Mouse (Mus musculus) heart, postnatal 0 days (tissue): ENCODE data around the gene Pfn3. TPM values are rescaled to one million over a fixed set of nuclear protein-coding genes. Genes with fewer than 3 reads are reported as not detected.
A peak's percentile ranks its signal among the peaks of the same experiment; 100 is the strongest.

Experiments
- ATAC-seq: fragments of 200-750 bp; cut with Nextera tagmentation; 2 replicates; pipeline ENCODE4 v1.8.0; 2017; ENCODE audit warnings: low read depth, moderate number of reproducible peaks, moderate library complexity; ENCODE audit not compliant: insufficient read depth
- DNase-seq: peaks from one replicate; pipeline ENCODE4 v3.0.0-alpha.2; 2016; ENCODE audit warnings: low spot score
- H3K27ac ChIP-seq: fragments of 300-500 bp; sonication (generic); 2 replicates; pipeline ENCODE4 v1.5.1; 2014; ENCODE audit warnings: low read depth, mild to moderate bottlenecking
- H3K27me3 ChIP-seq: fragments of 300-500 bp; sonication (generic); 2 replicates; pipeline ENCODE4 v1.6.1; 2014; ENCODE audit warnings: low read length, mixed read lengths; ENCODE audit not compliant: control insufficient read depth, insufficient read depth
- H3K36me3 ChIP-seq: fragments of 300-500 bp; sonication (generic); replicated peaks from 2 replicates; pipeline ENCODE4 v1.6.1; 2014; ENCODE audit warnings: low read length, mixed read lengths; ENCODE audit not compliant: control insufficient read depth, insufficient read depth
- H3K4me1 ChIP-seq: fragments of 300-500 bp; sonication (generic); 2 replicates; pipeline ENCODE4 v1.6.1; 2014; ENCODE audit warnings: antibody characterized with exemption; ENCODE audit not compliant: control insufficient read depth, insufficient read depth
- H3K4me2 ChIP-seq: fragments of 300-500 bp; sonication (generic); 2 replicates; pipeline ENCODE4 v1.6.1; 2014; ENCODE audit warnings: low read depth, mild to moderate bottlenecking, low read length, moderate library complexity
- H3K4me3 ChIP-seq: fragments of 300-500 bp; sonication (generic); 2 replicates; pipeline ENCODE4 v1.5.1; 2014; ENCODE audit warnings: low read depth, low read length
- H3K9ac ChIP-seq: fragments of 300-500 bp; sonication (generic); replicated peaks from 2 replicates; pipeline ENCODE4 v1.6.1; 2014; ENCODE audit warnings: low read depth, low read length, mixed read lengths
- H3K9me3 ChIP-seq: fragments of 300-500 bp; sonication (generic); replicated peaks from 2 replicates; pipeline ENCODE4 v1.6.1; 2016; ENCODE audit warnings: low read length; ENCODE audit not compliant: control insufficient read depth
- CTCF ChIP-seq: IDR thresholded peaks from 2 replicates; pipeline ENCODE4 v1.5.1; 2016; ENCODE audit warnings: antibody characterized with exemption, control low read depth, low read depth
- EP300 ChIP-seq: IDR thresholded peaks from 2 replicates; pipeline ENCODE4 v1.6.1; 2016; ENCODE audit warnings: antibody characterized with exemption, low read depth
- WGBS: fragments of 180-500 bp; shearing (Covaris S2); extraction: QIAGEN DNeasy Blood & Tissue Kit; methylation state at CpG from one replicate; pipeline ENCODE4 v1.1.7; 2014; 5-methylcytosine and 5-hydroxymethylcytosine counted together
- polyA plus RNA-seq: library from polyadenylated mRNA; unstranded; fragments of >200 nt; fragmentation: Nextera tagmentation; extraction: Ambion mirVana; gene quantifications from 2 replicates; pipeline ENCODE4 v1.2.1, GENCODE M21; 2015
- total RNA-seq: library from RNA; depleted of rRNA; stranded (reverse); fragments of >200 nt; gene quantifications from 2 replicates; pipeline ENCODE4 v1.2.3, GENCODE M21; 2014; ENCODE audit warnings: low replicate concordance

The Pfn3 gene
- total and polyA plus RNA-seq, 2 experiments from 2014 or later: not detected

GRCm38 (mm10) chr13:55431889-55432685, 17.1 kb upstream of the Pfn3 start:
- TF ChIP-seq EP300 (no peak), CTCF (no peak)

DNA sequence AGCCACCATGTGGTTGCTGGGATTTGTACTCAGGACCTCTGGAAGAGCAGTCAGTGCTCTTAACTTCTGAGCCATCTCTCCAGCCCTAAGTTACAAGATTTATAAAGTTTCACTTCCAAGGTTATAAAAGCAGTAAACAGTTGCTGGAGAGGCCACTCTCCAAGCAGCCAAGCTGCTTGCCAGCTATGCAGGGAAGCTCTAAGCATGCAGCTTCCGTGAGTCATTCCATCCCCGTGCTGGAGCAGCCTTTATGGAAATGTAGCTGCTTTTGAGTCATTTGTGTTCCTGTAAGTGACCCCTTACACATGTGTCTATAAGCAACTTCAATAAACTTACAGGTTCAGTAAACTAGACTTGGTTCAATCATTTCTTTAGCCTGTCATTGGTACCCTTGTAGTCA, 15.5 kb upstream of the Pfn3 start:
- no peak for ATAC-seq
- Histone ChIP-seq H3K9ac (no peak overlapping the region), H3K27me3 (peaks cover 10% of the 10 kb centered on the region), H3K4me2 (no peak overlapping the region), H3K36me3 (no peaks in the 10 kb centered on the region), H3K9me3 (no peaks in the 10 kb centered on the region), H3K27ac (no peak overlapping the region), H3K4me3 (no peak overlapping the region), H3K4me1 (no peaks in the 10 kb centered on the region)
- no peak for TF ChIP-seq CTCF
- no peak for TF ChIP-seq EP300
- DNase-seq: no peak
- 64% methylated on average over 2 of the region's 2 CpGs for WGBS

More at GRCm38 (mm10) chr13:55431889-55432685, 17.1 kb upstream of the Pfn3 start:
- no peak overlapping the region for H3K4me3 ChIP-seq
- DNase-seq (no peak), ATAC-seq (no peak)
- peaks cover 4% of the 10 kb centered on the region; the same call in 1 of the 2 replicates for H3K27me3 ChIP-seq
- WGBS: 55% methylated on average over 10 of the region's 10 CpGs
- no peaks in the 10 kb centered on the region for H3K36me3 ChIP-seq
- no peaks in the 10 kb centered on the region for H3K4me1 ChIP-seq
- H3K9ac ChIP-seq: no peak overlapping the region
- H3K4me2 ChIP-seq: no peak overlapping the region; the same call in 1 of the 2 replicates
- H3K9me3 ChIP-seq: no peaks in the 10 kb centered on the region
- H3K27ac ChIP-seq: no peak overlapping the region

GRCm38 (mm10) chr13:55429226-55429888, 14.3 kb upstream of the Pfn3 start:
- peak; percentile 23 for DNase-seq
- 64% methylated on average over 12 of the region's 12 CpGs for WGBS

DNA sequence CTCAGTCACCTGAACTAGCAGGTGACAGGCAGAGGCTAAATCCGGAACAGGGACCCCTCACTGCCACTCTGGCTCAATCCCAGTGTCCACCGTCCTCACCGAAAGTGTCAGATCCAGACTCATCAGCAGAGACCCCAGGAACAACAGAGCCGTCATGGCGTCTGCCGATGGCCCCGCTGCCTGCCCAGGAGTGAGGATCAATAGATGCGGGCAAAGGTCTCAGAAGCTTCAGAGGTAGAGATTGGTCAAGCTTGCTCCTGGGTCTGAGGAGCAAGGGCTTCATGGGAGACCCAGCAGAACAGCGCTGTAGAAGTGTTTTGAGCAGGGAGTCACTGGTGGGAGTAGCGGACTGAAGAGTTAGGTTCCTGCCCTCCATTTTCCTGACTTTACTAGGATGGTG, 11.6 kb upstream of the Pfn3 start, which contains the start of gene F12:
Gene F12 (minus strand): TSS at position 181 of the 400 bp plus-strand sequence.
- WGBS: 79% methylated on average over 10 of the region's 10 CpGs
- ATAC-seq (no peak), DNase-seq (no peak)
- Histone ChIP-seq H3K4me1 (no peaks in the 10 kb centered on the region; the same call in 1 of the 2 replicates), H3K36me3 (no peaks in the 10 kb centered on the region), H3K4me2 (no peak within 1 kb of the TSS), H3K4me3 (no peak within 1 kb of the TSS), H3K9me3 (no peaks in the 10 kb centered on the region), H3K9ac (no peak within 1 kb of the TSS), H3K27ac (no peak within 1 kb of the TSS), H3K27me3 (peaks cover 23% of the 10 kb centered on the region)
- TF ChIP-seq EP300 (no peak), CTCF (no peak)

More at GRCm38 (mm10) chr13:55429226-55429888, 14.3 kb upstream of the Pfn3 start:
- no peaks in the 10 kb centered on the region for H3K9me3 ChIP-seq
- 0 out of 2 replicates have a peak, but pooled peaks have one; percentile 27 for ATAC-seq
- TF ChIP-seq EP300 (no peak), CTCF (no peak)
- no peak overlapping the region for H3K4me2 ChIP-seq
- H3K27ac ChIP-seq: no peak overlapping the region
- no peaks in the 10 kb centered on the region for H3K36me3 ChIP-seq
- no peaks in the 10 kb centered on the region for H3K4me1 ChIP-seq
- no peak overlapping the region for H3K4me3 ChIP-seq
- no peak overlapping the region for H3K9ac ChIP-seq
- peaks cover 10% of the 10 kb centered on the region for H3K27me3 ChIP-seq

GRCm38 (mm10) chr13:55420933-55421800, 6.1 kb upstream of the Pfn3 start:
- DNase-seq (peak; percentile 42), ATAC-seq (peak; percentile 69)
- H3K4me2 ChIP-seq: peak overlapping the region; percentile 47
- peaks cover 62% of the 10 kb centered on the region for H3K27me3 ChIP-seq
- H3K36me3 ChIP-seq: no peaks in the 10 kb centered on the region
- H3K27ac ChIP-seq: no peak overlapping the region
- no peak for TF ChIP-seq EP300
- peak; percentile 74 for TF ChIP-seq CTCF
- H3K4me3 ChIP-seq: peak overlapping the region; percentile 27
- H3K9me3 ChIP-seq: no peaks in the 10 kb centered on the region
- H3K4me1 ChIP-seq: no peaks in the 10 kb centered on the region; the same call in 1 of the 2 replicates
- H3K9ac ChIP-seq: peak overlapping the region; percentile 6; the same call in 1 of the 2 replicates
- 12% methylated on average over 35 of the region's 35 CpGs for WGBS
